Mouse (Mus musculus) megakaryocyte, embryonic 14.5 days (primary cell): ENCODE results near the gene Chst3.
"Not testable (repeated sequence)": the region's sequence is repeated elsewhere in the genome, so short reads cannot be mapped to it uniquely, and the experiment has no call there.

Experiments used
- FLI1 ChIP-seq: IDR thresholded peaks from 2 replicates; pipeline ENCODE4 v1.6.1; 2012; ENCODE audit warnings: low read length, inconsistent platforms, mixed read lengths
- GATA1 ChIP-seq: IDR thresholded peaks from 3 replicates; pipeline ENCODE4 v1.6.1; 2012; ENCODE audit warnings: mixed read lengths, low read length, inconsistent platforms, borderline replicate concordance

DNA sequence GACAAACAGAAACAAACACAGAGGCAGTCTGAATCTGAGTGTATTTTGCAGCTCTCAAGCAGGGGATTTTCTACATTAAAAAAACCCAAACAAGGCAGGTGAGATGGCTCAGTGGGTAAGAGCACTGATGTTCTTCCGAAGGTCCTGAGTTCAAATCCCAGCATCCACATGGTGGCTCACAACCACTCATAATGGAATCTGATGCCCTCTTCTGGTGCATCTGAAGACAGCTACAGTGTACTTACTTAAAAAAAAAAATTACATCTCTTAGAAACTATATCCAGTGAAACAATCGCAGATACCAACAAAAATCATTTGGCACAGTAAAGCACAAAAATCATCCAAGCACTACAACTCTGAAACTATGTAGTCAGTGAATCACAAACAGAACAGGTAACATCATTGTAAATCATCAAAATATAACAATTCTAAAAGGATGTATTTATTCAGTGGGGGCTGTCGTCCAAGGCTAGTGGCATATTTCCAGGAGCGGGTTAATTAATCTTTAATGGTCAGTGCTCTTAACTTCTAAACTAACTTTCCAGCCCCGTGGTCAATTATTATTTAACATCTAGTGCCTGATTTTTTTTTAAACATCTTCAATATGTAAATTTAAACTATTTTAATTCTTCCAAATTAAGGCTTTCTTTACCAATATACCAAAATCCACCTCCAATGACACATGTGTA, 2.7 kb upstream of the Chst3 start:
- TF ChIP-seq GATA1, FLI1: not testable (repeated sequence)
